Mouse (Mus musculus): ENCODE measurements around the gene Ces2b.

DNA sequence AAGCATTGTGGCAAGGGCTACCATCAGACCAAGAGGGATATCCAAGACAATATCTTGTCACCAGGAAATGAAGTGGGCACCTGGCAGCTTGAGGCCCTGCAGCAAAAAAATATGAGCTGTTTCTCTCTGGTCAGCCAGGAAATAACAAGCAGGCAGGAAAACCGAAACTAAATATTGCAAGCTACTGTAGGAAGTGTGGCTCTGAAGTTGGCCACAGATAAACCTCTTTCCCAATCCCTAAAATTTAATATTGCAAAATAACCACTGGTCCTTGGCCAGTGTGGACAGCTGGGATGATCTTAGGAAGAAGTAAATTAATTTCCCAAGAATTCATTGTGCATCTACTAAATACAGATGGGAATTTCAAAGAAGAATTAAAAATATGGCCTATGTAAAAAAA lies 4.5 kb upstream of the Ces2b start:
- TF ChIP-seq CTCF (IDR thresholded peaks at IDR 0.05; ENCODE audit: low read depth, low read length) (no peak), EP300 (IDR thresholded peaks at IDR 0.05; ENCODE audit: insufficient read depth, low read depth, low read length) (no peak)

Measured in ES-Bruce4 (cell line).